Mouse (Mus musculus) cerebellum, postnatal 36 days (tissue): ENCODE measurements around the gene Esp36.
"Not testable (repeated sequence)": the region's sequence is repeated elsewhere in the genome, so short reads cannot be mapped to it uniquely, and the experiment has no call there.

ENCODE experiments used
- DNase-seq, 2 experiments: peaks; one replicate each; pipeline ENCODE4 v3.0.0; 2021 to 2022; ENCODE audit warnings: mixed read lengths in 2 of 2

Esp36 gene

GRCm38 (mm10) chr17:38420085-38420484, at the start of gene Esp36:
Esp36 (minus strand) TSS chr17:38420185.
- DNase-seq = no peak

GRCm38 (mm10) chr17:38456206-38456605, 36.2 kb upstream of the Esp36 start:
- DNase-seq = not testable (repeated sequence)

- DNase-seq = no peak
Observed at GRCm38 (mm10) chr17:38450688-38451087, 30.7 kb upstream of the Esp36 start.

GRCm38 (mm10) chr17:38406135-38406534, 13.8 kb downstream of the Esp36 start:
- DNase-seq = no peak

- DNase-seq = no peak
Observed at GRCm38 (mm10) chr17:38391821-38392220, 28.2 kb downstream of the Esp36 start.
